Mouse (Mus musculus) forebrain, embryonic 15.5 days (tissue): ENCODE measurements around the gene Timp4. TPM values are rescaled to one million over a fixed set of nuclear protein-coding genes. Genes with fewer than 3 reads are reported as not detected.
A peak's percentile ranks its signal among the peaks of the same experiment; 100 is the strongest.

ENCODE experiments used
- ATAC-seq: fragments of 200-750 bp; cut with Nextera tagmentation; replicated peaks from 2 replicates; pipeline ENCODE4 v1.8.0; 2017; ENCODE audit warnings: mild to moderate bottlenecking, moderate TSS enrichment, moderate library complexity
- H3K27ac ChIP-seq: fragments of 300-500 bp; sonication (generic); replicated peaks from 2 replicates; pipeline ENCODE4 v1.5.1; 2015; ENCODE audit warnings: mild to moderate bottlenecking, inconsistent platforms
- H3K27me3 ChIP-seq: fragments of 300-500 bp; sonication (generic); 2 replicates; pipeline ENCODE4 v1.6.1; 2015; ENCODE audit warnings: inconsistent platforms
- H3K36me3 ChIP-seq: fragments of 300-500 bp; sonication (generic); 2 replicates; pipeline ENCODE4 v1.6.1; 2015; ENCODE audit warnings: mild to moderate bottlenecking, inconsistent platforms
- H3K4me1 ChIP-seq: fragments of 300-500 bp; sonication (generic); 2 replicates; pipeline ENCODE4 v1.6.1; 2015; ENCODE audit warnings: inconsistent platforms
- H3K4me2 ChIP-seq: fragments of 300-500 bp; sonication (generic); replicated peaks from 2 replicates; pipeline ENCODE4 v1.6.1; 2015; ENCODE audit warnings: mild to moderate bottlenecking, inconsistent platforms
- H3K4me3 ChIP-seq: fragments of 300-500 bp; sonication (generic); 2 replicates; pipeline ENCODE4 v1.5.1; 2015; ENCODE audit warnings: mild to moderate bottlenecking, inconsistent platforms
- H3K9ac ChIP-seq: fragments of 300-500 bp; sonication (generic); replicated peaks from 2 replicates; pipeline ENCODE4 v1.6.1; 2015; ENCODE audit warnings: mild to moderate bottlenecking, inconsistent platforms
- H3K9me3 ChIP-seq: fragments of 300-500 bp; sonication (generic); 2 replicates; pipeline ENCODE4 v1.6.1; 2016; ENCODE audit warnings: inconsistent platforms
- WGBS: fragments of 180-500 bp; shearing (Covaris S2); methylation state at CpG from one replicate; pipeline ENCODE4 v1.1.7; 2015; ENCODE audit warnings: mixed read lengths; 5-methylcytosine and 5-hydroxymethylcytosine counted together
- polyA plus RNA-seq: library from polyadenylated mRNA; unstranded; fragments of >200 nt; fragmentation: Nextera tagmentation; extraction: Ambion mirVana; gene quantifications from 2 replicates; pipeline ENCODE4 v1.2.1, GENCODE M21; 2015

Gene Timp4
- polyA plus RNA-seq, result 2.0 and 2.3 TPM in 2 replicates

DNA sequence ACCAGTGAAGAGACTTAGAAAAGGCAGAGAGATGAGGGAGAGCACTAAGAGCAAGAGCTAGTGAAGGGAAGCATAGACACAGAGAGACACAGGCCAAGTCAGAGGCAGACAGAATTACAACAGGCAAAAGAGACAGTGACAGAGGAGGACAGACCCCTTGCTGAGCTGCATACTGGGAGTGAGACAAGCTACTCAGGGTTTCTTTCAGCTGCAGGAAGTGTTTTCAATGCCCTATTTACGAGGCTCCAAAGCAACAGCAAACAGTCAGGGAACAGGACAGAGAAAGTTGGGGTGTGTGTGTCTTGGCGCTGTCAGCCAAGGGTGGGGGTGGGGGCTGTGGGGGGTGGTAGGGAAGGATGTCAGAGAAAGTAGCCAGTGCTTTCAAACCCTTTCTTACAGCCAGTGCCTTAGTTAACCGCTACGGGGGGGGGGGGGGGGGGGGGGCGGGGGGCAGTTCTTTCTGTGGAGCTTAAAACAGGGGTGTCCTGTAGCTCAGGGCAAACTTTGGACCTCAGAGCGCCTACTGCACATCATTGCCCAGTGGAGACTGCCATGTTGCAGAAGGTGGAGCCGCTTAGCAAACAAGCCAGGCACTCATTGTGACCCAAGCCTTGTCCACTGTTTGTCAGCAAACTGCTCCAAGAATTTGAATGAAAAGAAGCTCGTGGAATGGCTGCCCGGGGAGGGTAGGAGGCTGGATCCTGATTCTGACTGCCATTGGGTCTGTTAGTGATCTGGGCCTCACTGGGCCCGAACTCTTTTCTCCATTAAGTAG, at the start of gene Timp4:
Timp4 (minus strand) TSS at position 107 of the 775 bp plus-strand sequence.
- Histone ChIP-seq H3K4me3 (no peak within 1 kb of the TSS), H3K4me1 (peaks cover 8% of the 10 kb centered on the region; the same call in 1 of the 2 replicates), H3K9me3 (no peaks in the 10 kb centered on the region), H3K27me3 (no peaks in the 10 kb centered on the region), H3K36me3 (no peaks in the 10 kb centered on the region; the same call in 1 of the 2 replicates), H3K27ac (no peak within 1 kb of the TSS), H3K9ac (no peak within 1 kb of the TSS), H3K4me2 (peak within 1 kb of the TSS; percentile 2; the same call in 1 of the 2 replicates)
- 19% methylated on average over 8 of the region's 10 CpGs for WGBS
- no peak for ATAC-seq

DNA sequence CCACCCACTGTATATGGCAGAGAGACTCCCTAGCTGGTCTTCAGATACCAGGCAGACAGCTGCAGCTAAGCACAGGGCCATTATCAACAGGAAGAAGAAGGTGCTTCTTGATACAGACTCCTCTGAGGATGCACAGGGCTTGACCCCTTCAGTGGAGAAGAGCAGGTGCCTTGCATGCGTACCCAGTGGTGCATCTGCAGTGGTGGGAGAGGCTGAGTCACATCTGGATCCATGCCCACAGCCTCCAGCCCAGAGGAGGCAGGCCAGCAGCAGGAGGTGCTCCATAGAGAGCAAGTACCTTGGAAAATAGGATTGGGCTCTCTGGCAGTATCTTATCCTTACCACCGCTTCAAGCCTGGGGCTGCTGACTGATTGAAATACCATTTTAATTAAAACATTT, 41.9 kb upstream of the Timp4 start:
- Histone ChIP-seq H3K4me3 (no peak overlapping the region), H3K27ac (no peak overlapping the region), H3K9ac (no peak overlapping the region), H3K27me3 (no peaks in the 10 kb centered on the region), H3K4me1 (no peaks in the 10 kb centered on the region), H3K9me3 (no peaks in the 10 kb centered on the region), H3K36me3 (no peaks in the 10 kb centered on the region), H3K4me2 (no peak overlapping the region)
- WGBS, result 73% methylated on average over 2 of the region's 2 CpGs
- ATAC-seq, result no peak

DNA sequence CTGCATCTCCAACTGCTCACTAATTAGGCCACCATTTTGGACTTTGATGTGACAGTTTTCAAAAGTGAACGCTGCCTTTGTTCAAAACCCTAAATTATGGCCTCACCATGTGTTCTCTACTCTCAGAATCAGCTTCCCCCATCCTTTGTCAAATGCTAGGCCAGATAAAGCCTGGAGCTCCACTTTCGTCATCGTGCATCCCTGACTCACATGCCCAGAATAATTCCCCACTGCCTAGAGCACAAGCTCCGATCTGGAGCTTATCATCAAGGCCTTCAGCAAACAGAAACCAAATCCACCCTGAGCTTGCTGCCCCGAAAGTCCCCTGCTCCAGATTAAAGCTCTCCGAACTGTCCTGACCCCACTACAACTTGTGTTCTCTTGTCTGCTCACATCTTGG, 40.6 kb upstream of the Timp4 start:
- ATAC-seq, result no peak

DNA sequence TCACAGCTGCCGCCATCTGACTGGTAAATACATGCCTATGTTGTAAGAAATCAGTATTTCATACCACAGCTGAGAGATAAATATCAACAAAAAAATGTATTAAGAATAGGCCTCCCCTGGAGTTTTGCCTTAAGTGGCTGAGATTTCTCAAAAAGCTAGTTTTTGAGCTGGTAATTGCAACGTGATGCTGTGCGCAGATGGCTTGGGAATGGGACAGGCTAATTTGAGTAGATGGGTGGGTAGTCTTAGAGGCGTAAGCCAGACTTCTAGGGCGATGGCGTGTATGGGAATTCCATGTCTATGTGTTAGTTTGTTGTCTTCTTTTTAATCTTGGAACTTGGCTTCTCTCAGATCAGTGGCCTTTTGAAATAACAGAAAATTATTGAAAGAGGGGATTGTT, 39.8 kb upstream of the Timp4 start:
- H3K9me3 ChIP-seq, result no peaks in the 10 kb centered on the region
- no peak for ATAC-seq
- no peak overlapping the region for H3K4me3 ChIP-seq
- no peaks in the 10 kb centered on the region for H3K27me3 ChIP-seq
- no peak overlapping the region for H3K4me2 ChIP-seq
- no peaks in the 10 kb centered on the region for H3K36me3 ChIP-seq
- WGBS, result 86% methylated on average over 6 of the region's 6 CpGs
- no peak overlapping the region for H3K9ac ChIP-seq
- H3K4me1 ChIP-seq, result no peaks in the 10 kb centered on the region
- no peak overlapping the region for H3K27ac ChIP-seq

More for the DNA sequence above, 40.6 kb upstream of the Timp4 start:
- H3K27me3 ChIP-seq, result no peaks in the 10 kb centered on the region
- H3K4me3 ChIP-seq, result no peak overlapping the region
- 53% methylated on average over 6 of the region's 6 CpGs for WGBS
- H3K36me3 ChIP-seq, result no peaks in the 10 kb centered on the region
- H3K4me2 ChIP-seq, result no peak overlapping the region
- H3K27ac ChIP-seq, result no peak overlapping the region
- H3K9ac ChIP-seq, result no peak overlapping the region
- H3K4me1 ChIP-seq, result no peaks in the 10 kb centered on the region
- no peaks in the 10 kb centered on the region for H3K9me3 ChIP-seq

DNA sequence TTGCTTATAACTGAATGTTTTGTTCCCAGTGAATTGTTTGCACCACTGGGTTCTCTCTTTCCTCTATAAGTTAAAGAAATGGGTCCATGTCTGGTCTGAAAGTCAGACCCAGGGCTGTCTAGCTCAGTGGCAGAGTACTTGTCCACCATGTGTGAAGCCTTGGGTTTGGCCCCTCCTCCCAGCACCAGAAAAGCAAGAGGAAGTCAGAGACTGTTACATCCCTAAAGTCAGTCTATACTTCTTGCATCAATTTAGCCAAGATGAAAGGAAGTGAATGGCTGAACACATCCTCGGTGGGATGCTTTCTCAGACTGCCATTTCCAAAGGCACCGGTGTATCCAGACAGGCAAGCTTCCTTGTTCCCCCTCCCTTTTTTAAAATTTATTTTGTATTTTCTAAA, 39.1 kb upstream of the Timp4 start:
- Histone ChIP-seq H3K4me3 (no peak overlapping the region), H3K27ac (no peak overlapping the region), H3K9ac (no peak overlapping the region), H3K9me3 (no peaks in the 10 kb centered on the region), H3K27me3 (no peaks in the 10 kb centered on the region), H3K4me2 (no peak overlapping the region), H3K36me3 (no peaks in the 10 kb centered on the region), H3K4me1 (no peaks in the 10 kb centered on the region)
- no peak for ATAC-seq
- WGBS, result 86% methylated on average over 2 of the region's 2 CpGs

DNA sequence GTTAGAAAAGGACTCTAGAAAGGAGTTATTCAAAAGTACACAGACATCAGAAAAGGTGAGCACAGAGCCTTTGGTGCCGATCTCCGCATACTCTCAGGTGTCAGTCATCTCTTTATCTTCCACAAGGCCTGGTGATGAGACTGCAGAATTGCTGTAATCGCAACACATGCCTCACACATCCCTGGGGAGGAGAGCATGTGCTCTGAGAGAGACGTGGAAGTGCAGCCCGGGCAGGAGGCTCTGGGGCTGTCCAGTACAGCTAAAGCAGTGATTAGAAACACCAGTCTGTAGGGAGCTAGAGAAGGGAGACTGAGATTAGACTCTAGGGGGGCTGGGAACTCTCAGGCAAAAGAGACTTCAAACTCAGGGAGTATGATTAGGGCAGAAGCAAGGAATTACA, 38.6 kb upstream of the Timp4 start:
- ATAC-seq, result no peak

DNA sequence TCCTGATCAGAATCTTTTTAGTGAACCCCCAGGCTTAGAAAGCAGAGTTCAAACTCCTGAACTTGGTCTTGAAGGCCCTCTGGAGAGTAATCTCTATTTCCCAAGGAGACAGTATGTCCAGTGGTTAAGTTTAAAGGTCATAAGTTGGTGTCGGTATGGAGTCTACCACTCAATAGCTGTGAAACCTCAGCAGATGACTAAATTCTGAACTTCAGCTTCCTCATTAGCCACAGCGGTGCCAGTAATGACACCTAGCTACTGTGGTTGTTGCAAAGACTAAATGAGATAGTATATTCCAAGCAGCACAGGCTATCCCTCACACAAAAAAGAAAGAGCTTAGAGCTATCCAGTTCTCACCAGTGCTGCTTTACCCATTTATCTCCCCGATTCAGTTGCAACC, 36.2 kb upstream of the Timp4 start:
- no peaks in the 10 kb centered on the region for H3K27me3 ChIP-seq
- no peak overlapping the region for H3K27ac ChIP-seq
- ATAC-seq, result no peak
- no peak overlapping the region for H3K4me3 ChIP-seq
- no peaks in the 10 kb centered on the region for H3K36me3 ChIP-seq
- no peak overlapping the region for H3K4me2 ChIP-seq
- H3K9me3 ChIP-seq, result no peaks in the 10 kb centered on the region
- no peak overlapping the region for H3K9ac ChIP-seq
- WGBS, result 92% methylated on average over 3 of the region's 3 CpGs
- no peaks in the 10 kb centered on the region for H3K4me1 ChIP-seq

More for the DNA sequence above, 38.6 kb upstream of the Timp4 start:
- Histone ChIP-seq H3K9me3 (no peaks in the 10 kb centered on the region), H3K27me3 (no peaks in the 10 kb centered on the region), H3K4me3 (no peak overlapping the region), H3K9ac (no peak overlapping the region), H3K27ac (no peak overlapping the region), H3K36me3 (no peaks in the 10 kb centered on the region), H3K4me1 (no peaks in the 10 kb centered on the region), H3K4me2 (no peak overlapping the region)
- WGBS, result 74% methylated on average over 5 of the region's 5 CpGs

DNA sequence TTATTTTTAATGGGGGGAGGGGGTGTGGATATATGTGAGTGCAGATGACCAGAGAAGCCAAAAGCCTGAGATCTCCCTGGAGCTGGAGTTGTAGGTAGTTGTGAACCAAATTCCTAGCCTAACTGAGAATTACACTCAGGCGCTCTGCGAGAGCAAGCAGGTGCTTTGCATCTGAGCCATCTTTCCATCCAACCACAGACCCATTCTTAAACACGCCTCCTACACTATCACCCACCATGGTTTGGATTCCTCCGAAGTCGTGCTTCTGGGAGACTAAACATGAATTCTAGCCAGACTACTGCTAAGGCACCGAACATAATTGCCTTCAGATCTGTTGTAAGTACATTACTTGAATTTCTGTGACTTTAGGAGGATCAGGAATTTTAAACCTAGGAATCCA, 34.4 kb upstream of the Timp4 start:
- Histone ChIP-seq H3K9ac (no peak overlapping the region), H3K4me2 (no peak overlapping the region), H3K27ac (no peak overlapping the region), H3K4me3 (no peak overlapping the region), H3K9me3 (no peaks in the 10 kb centered on the region), H3K27me3 (no peaks in the 10 kb centered on the region), H3K4me1 (no peaks in the 10 kb centered on the region), H3K36me3 (no peaks in the 10 kb centered on the region)
- ATAC-seq, result no peak
- WGBS, result 91% methylated on average over 6 of the region's 6 CpGs

DNA sequence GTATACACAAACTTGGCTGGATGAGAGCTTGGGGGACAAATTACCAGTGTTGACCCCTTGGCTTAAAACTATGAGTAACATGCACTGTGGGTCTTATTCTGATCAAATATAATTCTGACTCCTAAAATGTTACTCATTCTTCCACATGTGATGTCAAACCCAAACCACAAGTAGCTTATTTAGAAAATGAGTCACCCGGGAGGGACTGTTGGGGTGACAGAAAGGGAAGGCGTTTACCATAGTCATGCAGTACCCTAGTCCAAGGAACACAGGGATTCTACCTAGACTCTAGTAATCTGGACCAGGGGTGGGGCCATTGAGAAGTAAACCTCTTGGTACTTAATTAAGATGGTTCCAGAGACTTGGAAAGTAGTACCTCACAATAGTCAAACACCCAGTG, 32.1 kb upstream of the Timp4 start:
- Histone ChIP-seq H3K4me1 (no peaks in the 10 kb centered on the region), H3K27me3 (no peaks in the 10 kb centered on the region), H3K9ac (no peak overlapping the region), H3K9me3 (no peaks in the 10 kb centered on the region), H3K27ac (no peak overlapping the region), H3K4me3 (no peak overlapping the region), H3K36me3 (no peaks in the 10 kb centered on the region), H3K4me2 (no peak overlapping the region)
- 95% methylated on average over 2 of the region's 2 CpGs for WGBS
- no peak for ATAC-seq

DNA sequence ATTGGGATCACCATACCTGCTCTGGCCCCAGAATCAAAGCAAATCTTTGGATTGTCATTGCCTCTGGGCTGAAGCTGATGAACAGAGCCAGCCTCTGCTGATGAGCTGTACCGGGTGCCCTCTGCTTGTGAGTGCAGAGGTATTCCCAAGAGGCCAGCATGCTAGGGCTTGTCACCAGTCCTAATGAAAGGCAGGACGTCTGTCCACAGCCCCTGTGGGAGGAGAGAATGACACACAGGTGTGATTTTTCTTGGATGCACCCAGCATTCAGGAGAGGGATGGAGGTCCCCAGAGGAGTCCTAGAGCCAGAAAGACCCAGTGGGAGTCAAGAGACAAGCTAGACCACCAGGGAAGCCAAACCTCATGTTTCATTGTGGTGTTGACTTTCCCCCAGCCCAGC, 27.6 kb upstream of the Timp4 start:
- Histone ChIP-seq H3K4me1 (no peaks in the 10 kb centered on the region), H3K27ac (no peak overlapping the region), H3K36me3 (no peaks in the 10 kb centered on the region), H3K9ac (no peak overlapping the region), H3K4me2 (no peak overlapping the region), H3K27me3 (no peaks in the 10 kb centered on the region), H3K4me3 (no peak overlapping the region), H3K9me3 (no peaks in the 10 kb centered on the region)
- ATAC-seq, result no peak
- WGBS, result 64% methylated on average over 2 of the region's 2 CpGs

DNA sequence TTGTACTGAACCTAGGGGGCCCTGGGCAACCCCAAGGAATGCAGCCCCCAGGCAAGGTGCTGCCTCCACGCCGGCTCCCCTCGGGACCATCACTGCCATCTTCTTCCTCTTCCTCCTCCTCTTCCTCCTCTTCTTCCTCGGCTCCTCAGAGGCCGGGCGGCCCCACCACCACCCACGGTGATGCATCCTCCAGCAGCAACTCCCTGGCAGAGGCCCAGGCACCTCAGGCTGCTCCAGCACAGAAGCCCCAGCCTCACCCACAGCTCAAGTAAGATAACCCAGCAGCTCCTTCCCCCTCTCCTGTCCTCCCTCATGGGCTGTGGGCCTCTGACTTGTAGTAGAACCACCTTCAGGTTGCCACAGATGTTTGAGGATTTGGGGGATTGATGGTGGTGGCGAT, 26.1 kb upstream of the Timp4 start:
- ATAC-seq, result no peak
- Histone ChIP-seq H3K27ac (no peak overlapping the region), H3K36me3 (no peaks in the 10 kb centered on the region; the same call in 1 of the 2 replicates), H3K9ac (no peak overlapping the region), H3K4me3 (no peak overlapping the region), H3K4me1 (no peaks in the 10 kb centered on the region), H3K27me3 (no peaks in the 10 kb centered on the region), H3K9me3 (no peaks in the 10 kb centered on the region), H3K4me2 (no peak overlapping the region)
- 75% methylated on average over 8 of the region's 8 CpGs for WGBS

DNA sequence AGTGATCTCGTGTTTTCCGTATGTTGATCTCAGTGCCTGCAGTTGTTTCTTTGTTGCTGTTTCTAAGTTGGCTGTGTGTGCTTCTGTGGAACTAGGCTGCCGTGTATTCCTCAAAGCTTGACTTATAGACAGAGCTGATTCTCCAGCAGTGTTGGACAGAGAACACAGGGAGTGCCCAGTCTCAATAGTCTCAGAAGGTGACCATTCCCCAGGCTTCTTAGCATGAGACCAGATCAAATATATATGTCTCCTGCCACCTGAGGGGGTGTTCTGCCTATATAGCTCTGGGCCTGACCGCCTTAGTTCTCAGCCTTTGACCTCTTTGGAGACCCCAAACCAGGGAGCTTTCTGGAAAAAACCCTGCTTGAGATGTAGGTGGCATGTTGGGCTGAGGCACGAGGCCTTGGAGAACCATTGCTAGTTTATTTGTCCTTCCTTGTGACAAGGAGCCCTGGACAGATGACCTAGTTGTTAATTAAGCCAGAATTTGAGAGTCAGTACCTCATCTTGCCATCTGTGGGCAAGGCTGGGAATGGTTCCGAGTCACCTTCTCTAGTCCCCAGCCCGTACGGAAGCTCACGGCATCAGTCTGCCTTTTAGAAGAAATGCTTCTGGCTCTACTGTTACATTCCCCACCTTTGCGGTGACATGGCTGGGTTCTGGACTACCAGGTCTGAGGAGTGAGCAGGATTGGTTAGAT, 23.3 kb upstream of the Timp4 start:
- no peaks in the 10 kb centered on the region for H3K4me1 ChIP-seq
- no peak overlapping the region for H3K4me3 ChIP-seq
- H3K9me3 ChIP-seq, result no peaks in the 10 kb centered on the region
- no peak overlapping the region for H3K27ac ChIP-seq
- H3K9ac ChIP-seq, result no peak overlapping the region
- H3K4me2 ChIP-seq, result no peak overlapping the region
- WGBS, result 83% methylated on average over 10 of the region's 10 CpGs
- ATAC-seq, result no peak
- no peaks in the 10 kb centered on the region; the same call in 1 of the 2 replicates for H3K36me3 ChIP-seq
- H3K27me3 ChIP-seq, result no peaks in the 10 kb centered on the region
